Comparison of ENCODE assay signal across 8 mouse cellular contexts in the genomic region with DNA sequence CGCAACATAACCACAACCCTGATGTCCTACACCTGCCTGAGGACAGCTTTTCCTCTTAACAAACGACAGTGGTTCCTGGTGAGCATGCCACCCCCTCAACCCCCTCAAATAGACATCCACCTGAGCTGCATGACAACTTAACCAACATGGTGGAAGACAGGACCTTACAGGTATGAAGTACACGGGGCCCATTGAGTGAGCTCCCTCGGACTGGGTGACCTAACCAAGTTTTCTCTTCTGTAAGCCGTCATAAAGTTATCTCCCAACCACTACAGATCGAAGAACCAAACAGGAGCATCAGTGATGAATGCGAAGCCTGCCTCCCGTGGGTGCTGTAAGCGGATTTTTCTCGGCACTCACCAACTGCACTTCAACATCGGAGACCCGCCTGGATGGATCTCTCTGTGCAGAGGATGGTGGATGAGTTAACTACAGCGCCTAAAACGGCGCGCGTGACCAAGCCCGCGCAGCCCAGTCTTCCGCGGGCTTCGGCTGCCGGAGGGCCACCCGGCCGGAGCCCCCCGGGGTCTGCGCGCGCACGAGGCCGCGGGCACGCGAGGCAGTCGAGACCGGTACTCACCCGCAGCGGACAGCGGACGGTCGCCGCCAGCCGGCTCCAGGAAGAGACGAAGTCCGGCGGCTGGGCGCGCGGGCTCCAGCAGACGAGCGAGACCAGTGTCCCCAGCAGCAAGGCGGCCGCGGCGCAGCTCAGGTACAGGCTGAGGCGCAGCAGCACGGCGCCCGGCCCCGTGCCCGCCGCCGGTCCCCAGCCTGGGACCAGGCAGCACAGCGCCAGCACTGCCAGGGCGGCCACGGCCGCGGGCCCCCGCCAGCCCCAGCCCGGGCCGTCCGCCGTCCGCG. TPM values are rescaled to one million over a fixed set of nuclear protein-coding genes. Genes with fewer than 3 reads are reported as not detected.
DNase-seq lines count a peak whose midpoint lies in the region; ATAC-seq and TF ChIP-seq lines count a peak whose summit lies in the region.

Cfap97 (plus strand) TSS at position 570 of the 861 bp plus-strand sequence.

- H3K27me3 ChIP-seq in ES-Bruce4 (ENCODE audit: control insufficient read depth, insufficient read depth, low read length, poor library complexity, severe bottlenecking), result peaks cover 11% of the 10 kb centered on the region
- H3K27me3 ChIP-seq in forebrain, embryonic 10.5 days (ENCODE audit: poor library complexity, severe bottlenecking), result peaks cover 47% of the 10 kb centered on the region
- no peaks in the 10 kb centered on the region for H3K27me3 ChIP-seq in heart, postnatal 0 days (ENCODE audit: control insufficient read depth, insufficient read depth, low read length)
- H3K27me3 ChIP-seq in lung, postnatal 0 days (replicated peaks; ENCODE audit: insufficient read depth, low read length), result no peaks in the 10 kb centered on the region

- peak within 1 kb of the TSS; percentile 99 for H3K4me3 ChIP-seq in ES-Bruce4 (ENCODE audit: low read depth, low read length)
- peak within 1 kb of the TSS; percentile 83 for H3K4me3 ChIP-seq in forebrain, embryonic 10.5 days
- H3K4me3 ChIP-seq in heart, postnatal 0 days (ENCODE audit: low read depth, low read length), result peak within 1 kb of the TSS; percentile 81
- H3K4me3 ChIP-seq in lung, postnatal 0 days (ENCODE audit: low read depth, low read length), result peak within 1 kb of the TSS; percentile 87

- no peak for TF ChIP-seq EP300 in ES-Bruce4 (IDR thresholded peaks at IDR 0.05; ENCODE audit: insufficient read depth, low read depth, low read length)
- no peak for TF ChIP-seq EP300 in heart, postnatal 0 days (IDR thresholded peaks at IDR 0.05; ENCODE audit: low read depth)
- no peak for TF ChIP-seq EP300 in lung, postnatal 0 days (IDR thresholded peaks at IDR 0.05)

- H3K36me3 ChIP-seq in ES-Bruce4 (ENCODE audit: control insufficient read depth, insufficient read depth, low read length, poor library complexity, severe bottlenecking), result no peaks in the 10 kb centered on the region
- H3K36me3 ChIP-seq in forebrain, embryonic 10.5 days (replicated peaks), result no peaks in the 10 kb centered on the region
- no peaks in the 10 kb centered on the region for H3K36me3 ChIP-seq in heart, postnatal 0 days (replicated peaks; ENCODE audit: control insufficient read depth, insufficient read depth, low read length)
- no peaks in the 10 kb centered on the region for H3K36me3 ChIP-seq in lung, postnatal 0 days (ENCODE audit: insufficient read depth, low read length)

- H3K27ac ChIP-seq in ES-Bruce4 (ENCODE audit: insufficient read depth, low read length), result no peak within 1 kb of the TSS
- H3K27ac ChIP-seq in forebrain, embryonic 10.5 days, result peak within 1 kb of the TSS; percentile 85
- H3K27ac ChIP-seq in heart, postnatal 0 days (ENCODE audit: low read depth), result peak within 1 kb of the TSS; percentile 74
- H3K27ac ChIP-seq in lung, postnatal 0 days (ENCODE audit: low read length), result peak within 1 kb of the TSS; percentile 76

- peak within 1 kb of the TSS; percentile 93 for H3K9ac ChIP-seq in ES-Bruce4 (ENCODE audit: low read depth, poor library complexity, severe bottlenecking)
- H3K9ac ChIP-seq in heart, postnatal 0 days (replicated peaks; ENCODE audit: low read depth, low read length), result peak within 1 kb of the TSS; percentile 89
- peak within 1 kb of the TSS; percentile 55 for H3K9ac ChIP-seq in lung, postnatal 0 days (replicated peaks; ENCODE audit: low read depth)

- TF ChIP-seq POLR2A in ES-Bruce4 (IDR thresholded peaks at IDR 0.05; ENCODE audit: insufficient read depth, low read length), result no peak

- peak; percentile 61 for ATAC-seq in heart, postnatal 0 days (ENCODE audit: insufficient read depth, low read depth)
- peak; percentile 68 for ATAC-seq in lung, postnatal 0 days

- no peaks in the 10 kb centered on the region for H3K9me3 ChIP-seq in ES-Bruce4 (replicated peaks; ENCODE audit: control insufficient read depth, insufficient read depth, low read length, poor library complexity, severe bottlenecking)
- no peaks in the 10 kb centered on the region for H3K9me3 ChIP-seq in forebrain, embryonic 10.5 days
- H3K9me3 ChIP-seq in heart, postnatal 0 days (replicated peaks; ENCODE audit: control insufficient read depth, low read length), result no peaks in the 10 kb centered on the region
- H3K9me3 ChIP-seq in lung, postnatal 0 days (ENCODE audit: low read length), result no peaks in the 10 kb centered on the region

- TF ChIP-seq CTCF in ES-Bruce4 (IDR thresholded peaks at IDR 0.05; ENCODE audit: low read depth, low read length), result no peak
- TF ChIP-seq CTCF in heart, postnatal 0 days (IDR thresholded peaks at IDR 0.05; ENCODE audit: low read depth), result no peak
- TF ChIP-seq CTCF in lung, postnatal 0 days (IDR thresholded peaks at IDR 0.05), result 0 out of 2 replicates have a peak, but pooled peaks have one; percentile 1

- WGBS in forebrain, embryonic 10.5 days, result 2% methylated on average over 71 of the region's 75 CpGs
- WGBS in heart, postnatal 0 days, result 2% methylated on average over 59 of the region's 75 CpGs
- WGBS in lung, postnatal 0 days, result 1% methylated on average over 35 of the region's 75 CpGs

- no peaks in the 10 kb centered on the region for H3K4me1 ChIP-seq in ES-Bruce4 (ENCODE audit: control insufficient read depth, insufficient read depth, low read length)
- H3K4me1 ChIP-seq in forebrain, embryonic 10.5 days, result peaks cover 21% of the 10 kb centered on the region
- peaks cover 3% of the 10 kb centered on the region; the same call in 1 of the 2 replicates for H3K4me1 ChIP-seq in heart, postnatal 0 days (ENCODE audit: control insufficient read depth, insufficient read depth)
- H3K4me1 ChIP-seq in lung, postnatal 0 days (ENCODE audit: insufficient read depth, low read depth, low read length), result peaks cover 7% of the 10 kb centered on the region; the same call in 1 of the 2 replicates

- H3K4me2 ChIP-seq in heart, postnatal 0 days (ENCODE audit: low read depth, low read length), result peak within 1 kb of the TSS; percentile 87
- H3K4me2 ChIP-seq in lung, postnatal 0 days (replicated peaks; ENCODE audit: low read depth, low read length), result peak within 1 kb of the TSS; percentile 92

- DNase-seq in brain, adult 2 months (ENCODE audit: low read depth, low spot score), result peak; percentile 64
- DNase-seq in forebrain, embryonic 10.5 days (ENCODE audit: extremely low spot score, low spot score), result peak; percentile 64
- DNase-seq in heart, postnatal 0 days (ENCODE audit: low spot score), result peak; percentile 35
- DNase-seq in kidney, postnatal 36 days, result peak; percentile 40 to 71
- DNase-seq in lung, postnatal 0 days (ENCODE audit: low spot score), result peak; percentile 32
- DNase-seq in retina, embryonic 14.5 days (ENCODE audit: low spot score), result peak; percentile 62
- peak; percentile 47 to 66 for DNase-seq in thymus, postnatal 36 days

RNA-seq across cellular contexts. Expression of gene Cfap97, which starts in this region (rescaled TPM):
- 18.8 and 20.8 TPM in 2 replicates for polyA plus RNA-seq in ES-Bruce4 (2011; ENCODE audit: insufficient read depth, insufficient read length, low read depth, missing spikeins)
- 18.1 and 19.4 TPM in 2 replicates for polyA plus RNA-seq in forebrain, embryonic 10.5 days (2016; fragmentation: Nextera tagmentation; extraction: Ambion mirVana)
- total RNA-seq in heart, postnatal 0 days (2014; rRNA removed; ENCODE audit: low replicate concordance), result 13.7 and 14.8 TPM in 2 replicates
- 22.0 and 22.4 TPM in 2 replicates for polyA plus RNA-seq in heart, postnatal 0 days (2015; fragmentation: Nextera tagmentation; extraction: Ambion mirVana)
- 25.8 and 29.5 TPM in 2 replicates for polyA plus RNA-seq in lung, postnatal 0 days (2015; fragmentation: Nextera tagmentation; extraction: Ambion mirVana)
